Mouse (Mus musculus) G1E (cell line): ENCODE data around the gene Skil.

ENCODE experiments used
- CTCF ChIP-seq: IDR thresholded peaks from 2 replicates; pipeline ENCODE4 v1.5.1; 2012; ENCODE audit warnings: low read depth, low read length, inconsistent platforms, mixed read lengths
- TAL1 ChIP-seq: conservative IDR thresholded peaks from 2 replicates; pipeline ENCODE4 v1.6.1; 2012; ENCODE audit warnings: low read depth, low read length, inconsistent platforms, mixed read lengths

DNA sequence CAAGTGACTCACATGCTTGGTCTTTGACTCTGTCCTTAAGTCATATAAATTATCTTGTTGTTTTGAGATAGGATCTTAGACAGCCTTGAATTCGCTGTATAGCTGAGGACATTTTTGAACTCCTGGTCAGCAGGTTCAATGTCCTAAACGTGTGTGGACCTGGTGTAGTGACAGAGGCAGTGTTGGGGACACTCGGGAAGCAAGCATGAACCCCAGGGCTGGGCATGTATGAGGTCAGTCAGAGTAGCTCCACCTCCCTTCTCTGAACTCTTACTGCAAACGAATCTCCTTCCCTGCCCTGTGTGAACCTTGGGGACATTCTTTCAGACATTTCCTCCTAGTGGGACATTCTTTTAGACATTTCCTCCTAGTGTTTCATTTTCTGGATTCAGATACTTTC lies 34.9 kb downstream of the Skil start:
- no peak for TF ChIP-seq TAL1
- no peak for TF ChIP-seq CTCF
